Mouse (Mus musculus) forebrain, embryonic 13.5 days (tissue): Measurements from ENCODE around the gene Arhgef19. TPM values are rescaled to one million over a fixed set of nuclear protein-coding genes. Genes with fewer than 3 reads are reported as not detected.

Source experiments
- polyA plus RNA-seq: library from polyadenylated mRNA; unstranded; fragments of >200 nt; fragmentation: Nextera tagmentation; extraction: Ambion mirVana; gene quantifications from 2 replicates; pipeline ENCODE4 v1.2.1, GENCODE M21; 2015

Arhgef19 gene
- polyA plus RNA-seq, 1 experiment from 2014 or later: 1.2 TPM

Other genes starting within 250 kb of the Arhgef19 start
- gene Mfap2, start 229.1 kb upstream of the Arhgef19 start, polyA plus RNA-seq: 253 and 270 TPM in 2 replicates
- gene Crocc, start 178.9 kb upstream of the Arhgef19 start, polyA plus RNA-seq: 7.4 and 7.7 TPM in 2 replicates
- 44.9 and 48.0 TPM in 2 replicates for gene Necap2, start 161.1 kb upstream of the Arhgef19 start, polyA plus RNA-seq
- 0.20 and 0.30 TPM in 2 replicates for gene Spata21, start 151.2 kb upstream of the Arhgef19 start, polyA plus RNA-seq
- gene Szrd1, start 99.7 kb upstream of the Arhgef19 start, polyA plus RNA-seq: 29.3 and 33.5 TPM in 2 replicates
- gene Fbxo42, start 91.6 kb upstream of the Arhgef19 start, polyA plus RNA-seq: 19.7 and 20.0 TPM in 2 replicates
- gene Rsg1, start 25.5 kb upstream of the Arhgef19 start, polyA plus RNA-seq: 6.1 and 7.1 TPM in 2 replicates
- gene Epha2, start 61.7 kb downstream of the Arhgef19 start, polyA plus RNA-seq: 1.0 and 1.3 TPM in 2 replicates
- gene Fam131c, start 128.7 kb downstream of the Arhgef19 start, polyA plus RNA-seq: 3.3 and 3.8 TPM in 2 replicates
- 0.10 TPM in 1 of 2 replicates, not detected in the other for gene Clcnka, start 159.2 kb downstream of the Arhgef19 start, polyA plus RNA-seq
- gene Clcnkb, start 176.5 kb downstream of the Arhgef19 start, polyA plus RNA-seq: not detected in 2 replicates
- gene Hspb7, start 181.3 kb downstream of the Arhgef19 start, polyA plus RNA-seq: not detected in 2 replicates
- not detected in 2 replicates for gene Srarp, start 196.6 kb downstream of the Arhgef19 start, polyA plus RNA-seq
- 60.9 and 63.7 TPM in 2 replicates for gene Zbtb17, start 205.2 kb downstream of the Arhgef19 start, polyA plus RNA-seq